Mouse (Mus musculus) lung, embryonic 15.5 days (tissue): ENCODE measurements around the gene Aspscr1. TPM values are rescaled to one million over a fixed set of nuclear protein-coding genes. Genes with fewer than 3 reads are reported as not detected.

ENCODE experiments used
- ATAC-seq: fragments of 200-750 bp; cut with Nextera tagmentation; 2 replicates; pipeline ENCODE4 v1.8.0; 2017; ENCODE audit warnings: moderate number of reproducible peaks, borderline replicate concordance; ENCODE audit not compliant: low FRiP score, low TSS enrichment; ENCODE audit errors: extremely low read depth
- H3K27ac ChIP-seq: fragments of 300-500 bp; sonication (generic); 2 replicates; pipeline ENCODE4 v1.5.1; 2015; ENCODE audit warnings: moderate library complexity, mild to moderate bottlenecking, inconsistent platforms
- H3K27me3 ChIP-seq: fragments of 300-500 bp; sonication (generic); 2 replicates; pipeline ENCODE4 v1.6.1; 2015; ENCODE audit warnings: inconsistent platforms
- H3K36me3 ChIP-seq: fragments of 300-500 bp; sonication (generic); 2 replicates; pipeline ENCODE4 v1.6.1; 2015; ENCODE audit warnings: inconsistent platforms
- H3K4me1 ChIP-seq: fragments of 300-500 bp; sonication (generic); 2 replicates; pipeline ENCODE4 v1.6.1; 2015; ENCODE audit warnings: inconsistent platforms
- H3K4me2 ChIP-seq: fragments of 300-500 bp; sonication (generic); 2 replicates; pipeline ENCODE4 v1.6.1; 2015; ENCODE audit warnings: inconsistent platforms, mild to moderate bottlenecking, moderate library complexity
- H3K4me3 ChIP-seq: fragments of 300-500 bp; sonication (generic); 2 replicates; pipeline ENCODE4 v1.5.1; 2015; ENCODE audit warnings: mild to moderate bottlenecking, inconsistent platforms
- H3K9ac ChIP-seq: fragments of 300-500 bp; sonication (generic); 2 replicates; pipeline ENCODE4 v1.6.1; 2015; ENCODE audit warnings: inconsistent platforms
- H3K9me3 ChIP-seq: fragments of 300-500 bp; sonication (generic); 2 replicates; pipeline ENCODE4 v1.6.1; 2016; ENCODE audit warnings: inconsistent platforms
- WGBS: fragments of 180-500 bp; shearing (Covaris S2); methylation state at CpG from one replicate; pipeline ENCODE4 v1.1.7; 2015; 5-methylcytosine and 5-hydroxymethylcytosine counted together
- polyA plus RNA-seq: library from polyadenylated mRNA; unstranded; fragments of >200 nt; fragmentation: Nextera tagmentation; extraction: Ambion mirVana; gene quantifications from 2 replicates; pipeline ENCODE4 v1.2.1, GENCODE M21; 2015

Aspscr1 gene
- polyA plus RNA-seq, 1 experiment from 2014 or later = 143 TPM

- H3K4me3 ChIP-seq = no peak overlapping the region
- ATAC-seq = no peak
- no peaks in the 10 kb centered on the region for H3K36me3 ChIP-seq
- peaks cover 60% of the 10 kb centered on the region for H3K4me1 ChIP-seq
- H3K9me3 ChIP-seq = no peaks in the 10 kb centered on the region
- H3K27ac ChIP-seq = no peak overlapping the region
- WGBS = 43% methylated on average over 2 of the region's 2 CpGs
- no peaks in the 10 kb centered on the region for H3K27me3 ChIP-seq
- no peak overlapping the region; the same call in 1 of the 2 replicates for H3K9ac ChIP-seq
- H3K4me2 ChIP-seq = no peak overlapping the region
These were observed 36.8 kb downstream of the Aspscr1 start for GRCm38 (mm10) chr11:120709551-120709950.

DNA sequence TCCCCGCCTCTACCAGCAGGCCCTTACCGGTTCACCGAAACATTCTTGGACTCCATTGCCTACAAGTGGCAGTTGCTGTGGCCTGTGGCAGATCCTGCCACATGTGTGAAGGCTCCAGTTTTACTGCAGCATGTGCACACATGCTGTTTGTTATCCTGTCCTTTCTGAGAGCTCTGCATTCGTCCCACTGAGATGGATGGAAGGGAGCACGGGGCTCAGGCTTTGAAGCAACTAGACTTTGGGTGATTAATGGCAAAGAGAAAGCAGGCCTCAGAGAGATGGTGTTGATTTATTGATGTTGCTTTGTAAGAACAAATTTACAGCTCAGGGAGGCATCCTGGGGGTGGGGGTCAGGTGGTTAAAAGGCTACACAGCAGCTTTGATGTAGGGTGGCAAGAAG lies 37.9 kb downstream of the Aspscr1 start:
- Histone ChIP-seq H3K9me3 (no peaks in the 10 kb centered on the region), H3K4me1 (peaks cover 55% of the 10 kb centered on the region), H3K4me3 (no peak overlapping the region), H3K4me2 (no peak overlapping the region), H3K9ac (no peak overlapping the region), H3K36me3 (peaks cover 3% of the 10 kb centered on the region; the same call in 1 of the 2 replicates), H3K27me3 (no peaks in the 10 kb centered on the region), H3K27ac (no peak overlapping the region)
- WGBS = 65% methylated on average over 5 of the region's 5 CpGs
- ATAC-seq = no peak

DNA sequence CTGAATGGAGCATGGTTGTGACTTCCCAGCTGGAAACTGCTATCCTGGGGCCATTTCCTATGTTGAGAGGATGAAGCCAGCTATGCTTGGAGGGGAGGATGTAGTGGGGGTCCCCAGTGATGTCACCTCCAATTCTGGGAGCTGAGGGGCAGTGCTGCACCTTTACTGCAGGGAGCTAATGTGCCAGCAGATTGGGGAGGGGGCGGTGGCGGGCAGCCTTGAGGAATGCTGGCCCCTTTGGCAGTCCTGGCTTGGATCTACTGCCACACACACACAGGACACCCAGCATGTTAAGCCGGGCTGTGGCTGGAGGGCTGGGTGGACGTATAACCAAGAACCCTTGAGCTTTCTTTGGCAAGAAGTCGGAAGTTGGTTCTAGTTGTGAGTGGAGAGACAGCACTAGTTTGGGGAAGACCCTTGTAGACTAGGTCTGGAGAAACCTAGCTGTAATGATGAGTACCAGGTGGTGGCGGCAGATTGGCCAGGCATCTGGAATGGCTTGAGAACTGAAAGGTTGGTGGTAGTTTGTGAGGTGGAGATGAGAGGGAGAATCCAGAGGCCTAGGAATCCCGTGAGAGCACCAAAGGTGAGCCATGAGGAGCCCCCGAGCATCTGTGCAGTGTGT lies 39.3 kb downstream of the Aspscr1 start:
- 0 out of 2 replicates have a peak overlapping the region, but pooled peaks have one; percentile 55 for H3K9ac ChIP-seq
- 56% methylated on average over 8 of the region's 8 CpGs for whole genome bisulfite sequencing
- H3K27me3 ChIP-seq = no peaks in the 10 kb centered on the region
- H3K27ac ChIP-seq = no peak overlapping the region
- no peaks in the 10 kb centered on the region for H3K9me3 ChIP-seq
- no peak for ATAC-seq
- peaks cover 10% of the 10 kb centered on the region; the same call in 1 of the 2 replicates for H3K36me3 ChIP-seq
- peaks cover 42% of the 10 kb centered on the region for H3K4me1 ChIP-seq
- H3K4me2 ChIP-seq = peak overlapping the region; percentile 94
- peak overlapping the region; percentile 58; the same call in 1 of the 2 replicates for H3K4me3 ChIP-seq

DNA sequence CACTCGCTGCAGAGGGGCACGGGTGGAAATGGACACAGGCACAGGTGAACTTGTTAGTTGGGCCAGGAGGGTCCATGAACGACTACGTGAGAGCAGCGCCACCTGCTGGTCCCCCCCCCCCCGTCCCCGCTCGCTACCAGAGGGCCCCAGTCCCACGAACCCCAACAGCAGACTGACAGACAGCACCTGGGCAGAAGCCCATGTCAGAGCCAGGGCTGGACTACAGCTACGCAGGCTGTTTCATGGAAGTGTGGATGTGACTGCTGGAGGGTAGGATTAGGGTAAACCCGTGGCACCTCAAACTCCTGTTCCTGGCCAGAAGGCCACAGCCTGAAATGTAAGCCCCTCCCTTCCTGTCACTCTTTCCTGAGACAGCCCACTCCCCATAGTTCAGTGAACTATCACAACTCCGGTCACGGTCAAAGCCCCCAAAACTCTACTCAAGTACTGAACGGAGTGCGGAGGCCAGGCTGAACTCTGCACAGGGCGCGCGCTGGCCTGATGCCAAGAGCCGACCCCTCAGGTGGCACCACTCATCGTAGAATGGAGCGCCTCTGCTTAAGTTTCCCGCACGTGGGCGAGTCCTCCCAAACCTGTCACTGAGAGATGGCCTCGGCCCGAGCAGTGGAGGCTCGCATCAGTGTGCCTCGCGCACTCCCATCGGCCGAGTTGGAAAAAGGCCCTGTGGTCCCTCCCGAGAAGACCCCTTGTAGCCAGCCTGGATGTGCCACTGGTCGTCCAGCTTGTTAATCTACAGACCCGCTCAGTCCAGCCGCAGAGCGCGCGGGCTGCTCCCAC lies 40.2 kb downstream of the Aspscr1 start:
- Histone ChIP-seq H3K36me3 (peaks cover 18% of the 10 kb centered on the region; the same call in 1 of the 2 replicates), H3K27me3 (no peaks in the 10 kb centered on the region), H3K9me3 (no peaks in the 10 kb centered on the region), H3K4me1 (peaks cover 35% of the 10 kb centered on the region), H3K4me3 (peak overlapping the region; percentile 58), H3K27ac (peak overlapping the region; percentile 73), H3K9ac (peak overlapping the region; percentile 55), H3K4me2 (peak overlapping the region; percentile 94)
- WGBS = under 1% methylated on average over 38 of the region's 38 CpGs
- peak; percentile 32 for ATAC-seq

DNA sequence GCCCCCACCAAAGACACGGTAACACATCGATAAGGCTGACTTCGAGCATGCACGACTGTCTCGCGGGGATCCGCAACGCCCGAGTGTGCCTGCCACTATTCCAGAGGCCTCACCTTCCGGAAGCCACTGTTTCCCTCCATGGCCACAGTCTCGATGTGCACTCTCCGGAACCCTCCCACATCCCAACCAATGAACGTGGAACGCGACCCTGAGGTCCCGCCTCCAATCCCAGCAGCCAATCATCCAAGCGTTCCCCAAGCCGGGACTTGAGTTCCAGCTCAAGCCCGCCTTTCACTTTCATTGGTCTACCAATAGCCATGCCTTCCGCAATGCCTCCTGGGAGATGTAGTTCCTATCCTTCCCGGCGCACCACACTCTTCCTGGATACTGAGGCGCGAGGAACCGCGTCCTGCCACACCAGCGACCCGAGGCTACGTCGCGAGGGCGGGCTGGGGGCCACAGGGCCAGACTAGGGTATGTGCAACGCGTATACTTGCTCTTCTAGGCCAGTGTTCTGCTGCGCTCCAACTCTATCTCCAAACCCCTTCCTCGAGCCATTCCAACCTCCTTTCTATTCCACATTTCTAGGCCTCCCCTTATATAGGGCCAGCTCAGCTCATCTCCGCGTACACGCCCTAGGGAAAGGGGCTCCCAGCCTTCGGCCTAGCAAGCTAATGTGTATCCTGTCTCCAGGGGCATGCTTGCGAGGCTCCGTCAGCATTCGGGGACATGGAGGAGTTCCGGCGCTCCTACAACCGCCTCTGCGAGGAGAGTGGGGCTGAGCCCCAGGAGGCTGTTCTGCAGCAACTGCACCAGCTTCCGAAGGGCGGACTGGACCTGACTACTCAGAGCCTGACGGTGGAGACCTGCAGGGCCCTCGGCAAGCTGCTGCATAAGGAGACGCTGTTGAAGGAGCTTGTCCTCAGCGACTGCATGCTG lies 41.1 kb downstream of the Aspscr1 start, which contains the start of the genes Cenpx and Lrrc45:
TSS of gene Cenpx (minus strand) at position 159 of the 939 bp plus-strand sequence.
TSS of gene Lrrc45 (plus strand) at position 346 of the 939 bp plus-strand sequence.
- Histone ChIP-seq H3K4me3 (peak within 1 kb of the TSS; percentile 58), H3K9ac (peak within 1 kb of the TSS; percentile 66), H3K36me3 (peaks cover 26% of the 10 kb centered on the region), H3K4me1 (peaks cover 33% of the 10 kb centered on the region), H3K27ac (peak within 1 kb of the TSS; percentile 73), H3K4me2 (peak within 1 kb of the TSS; percentile 94), H3K27me3 (no peaks in the 10 kb centered on the region), H3K9me3 (no peaks in the 10 kb centered on the region)
- peak; percentile 95 for ATAC-seq
- 2% methylated on average over 53 of the region's 53 CpGs for WGBS

DNA sequence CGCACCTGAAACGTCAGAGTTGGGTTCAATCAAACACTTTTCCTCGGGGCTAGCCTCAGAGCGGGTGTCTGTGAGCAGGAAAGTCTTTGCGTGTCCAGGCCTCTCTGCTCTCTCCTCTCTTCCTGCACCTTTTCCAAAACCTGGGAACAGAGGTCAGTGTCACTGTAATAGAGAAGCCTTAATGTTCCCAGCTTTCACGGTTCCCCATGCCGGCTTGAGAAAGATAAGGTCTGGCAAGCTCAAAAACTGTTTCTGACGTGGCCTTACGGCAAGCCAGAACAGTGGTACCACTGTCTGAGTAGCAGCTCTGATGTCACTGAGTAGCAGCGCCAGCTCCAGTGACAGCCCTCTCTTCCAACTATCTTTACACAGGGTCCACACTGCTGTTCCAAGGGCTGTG lies 41.8 kb downstream of the Aspscr1 start:
- Histone ChIP-seq H3K9ac (peak overlapping the region; percentile 66), H3K9me3 (no peaks in the 10 kb centered on the region), H3K27ac (no peak overlapping the region), H3K27me3 (no peaks in the 10 kb centered on the region), H3K4me3 (peak overlapping the region; percentile 58), H3K4me2 (peak overlapping the region; percentile 94), H3K36me3 (peaks cover 29% of the 10 kb centered on the region), H3K4me1 (peaks cover 27% of the 10 kb centered on the region)
- no peak for ATAC-seq
- WGBS = 28% methylated on average over 10 of the region's 10 CpGs

GRCm38 (mm10) chr11:120715131-120715530 lies 42.4 kb downstream of the Aspscr1 start:
- Histone ChIP-seq H3K27me3 (no peaks in the 10 kb centered on the region), H3K9me3 (no peaks in the 10 kb centered on the region), H3K27ac (no peak overlapping the region), H3K4me2 (peak overlapping the region; percentile 94; the same call in 1 of the 2 replicates), H3K36me3 (peaks cover 34% of the 10 kb centered on the region), H3K9ac (peak overlapping the region; percentile 66; the same call in 1 of the 2 replicates), H3K4me1 (peaks cover 25% of the 10 kb centered on the region), H3K4me3 (no peak overlapping the region; the same call in 1 of the 2 replicates)
- ATAC-seq = no peak
- WGBS = 85% methylated on average over 9 of the region's 9 CpGs

DNA sequence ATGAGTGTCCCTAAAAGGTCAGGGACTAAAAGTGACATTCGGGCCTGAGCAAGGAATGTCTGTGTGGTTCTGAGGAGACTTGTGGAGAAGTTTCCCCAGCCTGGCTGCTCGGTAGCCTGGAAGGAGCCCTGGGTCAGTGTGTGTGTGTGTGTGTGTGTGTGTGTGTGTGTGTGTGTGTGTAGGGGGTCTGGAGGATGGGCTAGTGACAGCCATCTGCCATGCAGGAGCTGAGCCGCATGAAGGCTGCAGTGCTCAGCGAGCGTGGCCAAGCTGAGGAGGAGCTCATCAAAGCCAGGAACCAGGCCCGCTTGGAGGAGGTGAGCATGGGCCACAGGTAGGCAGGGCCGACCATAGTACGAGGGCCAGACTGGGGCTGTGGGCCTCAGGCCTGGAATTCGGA lies 46.5 kb downstream of the Aspscr1 start:
- Histone ChIP-seq H3K36me3 (peaks cover 34% of the 10 kb centered on the region), H3K4me2 (no peak overlapping the region), H3K9ac (no peak overlapping the region), H3K9me3 (no peaks in the 10 kb centered on the region), H3K4me3 (no peak overlapping the region), H3K27me3 (peaks cover 5% of the 10 kb centered on the region; the same call in 1 of the 2 replicates), H3K4me1 (peaks cover 29% of the 10 kb centered on the region), H3K27ac (no peak overlapping the region)
- ATAC-seq = no peak
- WGBS = 85% methylated on average over 9 of the region's 9 CpGs

DNA sequence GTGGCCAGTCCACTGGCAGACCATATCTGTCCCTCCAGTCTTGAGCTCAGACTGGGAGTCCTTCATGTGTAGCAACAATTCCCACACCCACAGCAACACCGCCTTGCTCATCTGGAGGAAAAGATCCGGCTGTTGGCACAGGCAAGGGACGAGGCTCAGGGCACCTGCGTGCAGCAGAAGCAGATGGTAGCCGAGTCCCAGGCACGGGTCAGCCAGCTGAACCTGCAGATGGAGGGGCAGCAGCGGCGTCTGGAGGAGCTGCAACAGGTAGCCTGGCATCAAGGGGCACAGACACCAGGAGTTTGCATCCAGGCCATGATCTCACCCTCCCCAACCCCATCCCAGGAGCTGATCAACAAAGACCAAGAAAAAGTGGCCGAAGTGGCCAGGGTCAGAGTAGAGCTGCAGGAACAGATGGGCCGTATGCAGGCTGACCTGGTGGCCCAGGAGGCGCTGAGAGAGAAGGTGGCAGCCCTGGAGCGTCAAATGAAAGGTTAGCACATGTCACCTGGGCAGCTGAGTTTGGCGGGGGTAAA lies 47.1 kb downstream of the Aspscr1 start:
- ATAC-seq = no peak
- Histone ChIP-seq H3K4me3 (no peak overlapping the region), H3K9ac (no peak overlapping the region), H3K27me3 (peaks cover 5% of the 10 kb centered on the region; the same call in 1 of the 2 replicates), H3K4me2 (no peak overlapping the region; the same call in 1 of the 2 replicates), H3K27ac (no peak overlapping the region), H3K4me1 (peaks cover 23% of the 10 kb centered on the region), H3K36me3 (peaks cover 34% of the 10 kb centered on the region), H3K9me3 (no peaks in the 10 kb centered on the region)
- 87% methylated on average over 13 of the region's 13 CpGs for WGBS

DNA sequence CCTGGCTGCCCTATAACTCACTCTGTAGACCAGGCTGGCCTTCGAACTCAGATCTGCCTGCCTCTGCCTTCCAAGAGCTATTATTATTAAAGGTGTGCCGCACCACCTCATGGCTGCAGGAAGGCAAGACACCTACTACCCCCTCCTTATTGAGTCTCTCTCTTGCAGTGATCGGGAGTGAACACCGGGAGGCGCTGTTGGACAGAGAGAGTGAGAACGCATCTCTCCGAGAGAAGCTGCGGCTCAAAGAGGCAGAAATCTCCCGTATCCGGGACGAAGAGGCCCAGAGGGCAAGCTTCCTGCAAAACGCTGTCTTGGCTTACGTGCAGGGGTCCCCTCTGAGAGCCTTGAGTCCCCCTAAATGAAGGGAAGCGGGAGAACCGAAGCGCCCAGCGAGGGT lies 47.7 kb downstream of the Aspscr1 start:
- Histone ChIP-seq H3K9ac (peak overlapping the region; percentile 73), H3K27ac (no peak overlapping the region; the same call in 1 of the 2 replicates), H3K4me2 (peak overlapping the region; percentile 99), H3K4me3 (peak overlapping the region; percentile 63), H3K36me3 (peaks cover 33% of the 10 kb centered on the region), H3K9me3 (no peaks in the 10 kb centered on the region), H3K4me1 (peaks cover 20% of the 10 kb centered on the region), H3K27me3 (peaks cover 5% of the 10 kb centered on the region; the same call in 1 of the 2 replicates)
- whole genome bisulfite sequencing = 17% methylated on average over 17 of the region's 17 CpGs
- no peak for ATAC-seq
